Mouse (Mus musculus): ENCODE results near the gene Olfr625-ps1.
"Not testable (repeated sequence)": the region's sequence is repeated elsewhere in the genome, so short reads cannot be mapped to it uniquely, and the experiment has no call there.

The Olfr625-ps1 gene

GRCm38 (mm10) chr7:103682420-103682819 is at the start of gene Olfr625-ps1:
Gene Olfr625-ps1, plus strand, starts transcription at chr7:103682720.
- no peak for DNase-seq (ENCODE audit: extremely low read depth, insufficient read length, low spot score)

- DNase-seq (ENCODE audit: extremely low read depth, insufficient read length, low spot score) = no peak
Observed at GRCm38 (mm10) chr7:103636795-103637194, 45.7 kb upstream of the Olfr625-ps1 start.

GRCm38 (mm10) chr7:103642602-103643001 is 39.9 kb upstream of the Olfr625-ps1 start, which contains the start of gene Olfr622:
Gene Olfr622, minus strand, starts transcription at chr7:103642702.
- DNase-seq (ENCODE audit: extremely low read depth, insufficient read length, low spot score) = no peak

- DNase-seq (ENCODE audit: extremely low read depth, insufficient read length, low spot score) = no peak
Observed at GRCm38 (mm10) chr7:103644070-103644469, 38.5 kb upstream of the Olfr625-ps1 start.

- no peak for DNase-seq (ENCODE audit: extremely low read depth, insufficient read length, low spot score)
Observed at GRCm38 (mm10) chr7:103663598-103663997, 18.9 kb upstream of the Olfr625-ps1 start, which contains the start of gene Olfr623. Gene Olfr623, minus strand, starts transcription at chr7:103663698.

- no peak for DNase-seq (ENCODE audit: extremely low read depth, insufficient read length, low spot score)
Observed at GRCm38 (mm10) chr7:103671091-103671490, 11.4 kb upstream of the Olfr625-ps1 start, which contains the start of gene Olfr624. Gene Olfr624, minus strand, starts transcription at chr7:103671191.

- no peak for DNase-seq (ENCODE audit: extremely low read depth, insufficient read length, low spot score)
Observed at GRCm38 (mm10) chr7:103699469-103699868, 16.9 kb downstream of the Olfr625-ps1 start.

- no peak for DNase-seq (ENCODE audit: extremely low read depth, insufficient read length, low spot score)
Observed at GRCm38 (mm10) chr7:103712024-103712423, 29.5 kb downstream of the Olfr625-ps1 start.

GRCm38 (mm10) chr7:103714371-103714770 is 31.9 kb downstream of the Olfr625-ps1 start, which contains the start of gene Olfr243:
Gene Olfr243, plus strand, starts transcription at chr7:103714671.
- DNase-seq (ENCODE audit: extremely low read depth, insufficient read length, low spot score) = no peak

GRCm38 (mm10) chr7:103716398-103716797 is 33.9 kb downstream of the Olfr625-ps1 start:
- not testable (repeated sequence) for DNase-seq (ENCODE audit: extremely low read depth, insufficient read length, low spot score)

GRCm38 (mm10) chr7:103730074-103730473 is 47.6 kb downstream of the Olfr625-ps1 start, which contains the start of gene Olfr628:
Gene Olfr628, plus strand, starts transcription at chr7:103730374.
- no peak for DNase-seq (ENCODE audit: extremely low read depth, insufficient read length, low spot score)

All from 3134 (cell line).